Mouse (Mus musculus) B cell, adult (primary cell): ENCODE measurements around the gene Ift20. TPM values are rescaled to one million over a fixed set of nuclear protein-coding genes. Genes with fewer than 3 reads are reported as not detected.

Experiments used
- total RNA-seq: library from RNA; stranded (reverse); gene quantifications from 4 replicates; pipeline ENCODE4 v1.2.4, GENCODE M21; 2023; ENCODE audit not compliant: inconsistent age

Gene Ift20
- total RNA-seq, result 21.9 to 27.7 TPM (median 23.5 TPM) in 4 replicates

DNA sequence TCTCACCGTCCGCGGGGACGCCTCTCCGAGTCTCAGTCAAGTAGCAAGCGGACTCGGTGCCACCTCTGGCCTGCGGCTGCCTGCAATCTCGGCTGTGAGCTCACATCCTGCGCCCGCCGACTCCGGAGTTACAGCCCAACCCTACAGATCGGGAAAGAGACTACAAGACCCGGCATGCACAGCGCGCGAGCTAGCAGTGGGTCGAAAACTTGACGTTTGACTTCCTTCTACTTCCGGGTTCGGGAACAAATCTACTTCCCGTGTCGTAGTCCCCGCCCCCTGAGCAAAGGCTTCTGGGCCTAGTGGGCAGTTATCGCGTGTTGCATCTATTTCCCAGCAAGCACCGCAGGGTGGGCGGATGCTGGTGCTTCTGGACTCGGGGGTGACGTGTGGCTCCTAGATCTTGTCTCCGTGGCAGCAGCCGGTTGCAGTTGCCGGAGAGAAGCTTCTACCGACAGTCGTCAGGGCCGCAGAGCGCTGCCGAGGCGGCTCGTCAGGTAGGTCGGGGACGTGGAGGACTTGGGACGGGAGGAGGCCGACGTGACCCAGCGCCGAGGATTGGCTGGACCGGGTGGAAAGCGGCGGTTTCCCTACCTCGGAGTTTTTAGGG, at the start of gene Ift20, which contains the start of gene Tnfaip1:
Ift20 (plus strand) TSS at position 282 of the 610 bp plus-strand sequence.
Tnfaip1 (minus strand) TSS at position 253 of the 610 bp plus-strand sequence.

DNA sequence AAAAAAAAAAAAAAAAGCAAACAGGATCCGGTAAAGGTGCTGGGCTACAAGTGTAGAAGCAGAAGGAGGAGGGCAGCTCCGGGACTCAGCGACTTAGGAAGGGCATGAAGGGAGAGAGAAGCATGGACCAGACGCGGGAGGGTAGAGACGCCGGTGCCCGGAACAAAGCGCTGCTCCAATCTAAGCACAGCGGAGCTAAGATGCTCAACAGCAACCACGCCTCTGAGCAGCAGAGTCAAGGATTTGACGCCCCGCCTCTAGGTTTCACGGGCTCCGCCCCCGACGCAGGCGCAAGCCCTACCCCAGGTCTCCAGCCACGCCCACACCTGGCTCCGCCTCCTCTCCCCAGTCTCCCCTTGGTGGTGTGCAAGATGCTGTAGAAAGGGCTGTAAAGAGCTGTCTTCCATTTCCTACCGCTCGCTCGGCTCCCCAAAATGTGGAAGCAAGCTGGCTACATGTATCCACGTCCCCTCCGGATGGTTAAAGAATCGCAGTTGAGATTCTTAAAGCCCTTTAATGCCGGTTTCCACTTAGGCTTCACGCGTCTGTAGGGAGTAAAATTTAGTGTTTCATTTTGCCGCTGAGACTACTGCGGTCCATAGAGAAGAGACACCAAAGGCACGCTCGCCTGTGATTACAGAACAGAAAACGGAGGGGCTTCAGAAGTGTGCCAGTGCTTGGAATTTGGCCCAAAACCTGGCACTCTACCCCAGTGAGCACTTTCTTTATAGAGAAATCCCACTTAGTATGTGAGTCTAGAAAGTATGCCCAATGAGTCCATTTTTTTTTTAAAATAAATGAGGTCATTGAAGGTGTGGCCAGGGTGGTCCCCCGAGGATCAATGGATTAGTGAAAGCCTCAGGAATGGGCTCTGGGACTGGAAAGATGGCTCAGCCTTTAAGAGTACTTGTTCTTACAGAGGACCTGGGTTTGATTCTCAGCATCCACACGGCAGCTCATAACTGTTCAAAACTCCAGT, 38.3 kb upstream of the Ift20 start, which contains the start of gene Sarm1:
Sarm1 (minus strand) TSS at position 211 of the 979 bp plus-strand sequence.

DNA sequence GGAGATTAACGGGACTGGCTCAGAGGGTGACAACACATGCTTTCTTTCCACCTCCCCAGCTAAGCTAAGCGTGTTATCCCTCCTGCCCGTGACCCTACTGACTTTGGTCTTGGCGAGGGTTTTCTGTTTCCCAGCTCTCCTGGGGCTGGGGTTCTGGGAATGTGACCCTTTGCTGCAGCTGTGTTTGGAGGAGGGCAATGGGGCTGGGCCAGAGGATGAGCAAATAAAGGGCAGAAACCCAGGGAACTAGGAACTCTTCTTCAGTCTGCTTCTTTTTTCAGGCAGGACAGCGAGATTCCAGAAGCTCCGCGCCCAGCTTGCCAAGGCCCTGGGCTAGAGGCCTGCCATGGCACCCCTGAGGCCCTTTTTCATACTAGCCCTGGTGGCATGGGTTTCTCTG, 37.2 kb upstream of the Ift20 start, which contains the start of gene Vtn:
Vtn (plus strand) TSS at position 88 of the 400 bp plus-strand sequence.

DNA sequence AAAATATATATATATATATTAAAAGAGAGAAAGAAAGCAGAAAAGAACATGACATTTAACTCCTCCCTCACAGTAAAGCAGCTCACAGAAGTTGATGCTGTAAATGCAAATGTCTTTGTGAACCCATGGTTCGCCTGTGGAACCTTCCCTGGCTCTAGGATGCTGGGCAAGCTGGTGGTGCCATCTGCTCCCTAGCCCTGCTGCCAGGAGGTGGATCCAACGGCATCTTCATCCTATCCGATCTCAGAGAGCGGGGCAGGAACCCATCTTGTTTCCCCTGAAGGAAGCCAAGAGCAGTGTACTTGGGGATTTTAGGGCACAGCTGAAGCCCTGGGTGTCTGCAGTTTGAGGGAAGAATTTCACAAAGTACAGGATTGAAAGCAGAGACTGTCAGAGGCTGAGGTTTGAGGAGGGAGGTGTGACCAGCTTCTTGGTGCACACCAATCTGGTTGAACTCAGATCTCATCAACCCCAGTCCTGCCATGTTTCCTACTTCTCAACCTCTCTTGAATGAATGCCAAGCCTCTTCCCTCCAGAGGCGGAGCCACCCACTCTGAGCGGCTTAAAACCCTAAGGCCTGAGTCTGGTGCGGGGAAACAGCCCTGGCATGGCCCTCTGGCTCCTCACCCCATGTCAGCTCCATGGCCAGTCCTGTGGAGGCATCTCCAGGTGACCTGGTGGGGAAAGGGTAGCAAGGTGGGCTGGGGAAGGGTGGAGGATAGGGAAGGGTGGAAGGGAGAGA, 33.1 kb upstream of the Ift20 start, which contains the start of gene Sebox:
Sebox (plus strand) TSS at position 539 of the 742 bp plus-strand sequence.

DNA sequence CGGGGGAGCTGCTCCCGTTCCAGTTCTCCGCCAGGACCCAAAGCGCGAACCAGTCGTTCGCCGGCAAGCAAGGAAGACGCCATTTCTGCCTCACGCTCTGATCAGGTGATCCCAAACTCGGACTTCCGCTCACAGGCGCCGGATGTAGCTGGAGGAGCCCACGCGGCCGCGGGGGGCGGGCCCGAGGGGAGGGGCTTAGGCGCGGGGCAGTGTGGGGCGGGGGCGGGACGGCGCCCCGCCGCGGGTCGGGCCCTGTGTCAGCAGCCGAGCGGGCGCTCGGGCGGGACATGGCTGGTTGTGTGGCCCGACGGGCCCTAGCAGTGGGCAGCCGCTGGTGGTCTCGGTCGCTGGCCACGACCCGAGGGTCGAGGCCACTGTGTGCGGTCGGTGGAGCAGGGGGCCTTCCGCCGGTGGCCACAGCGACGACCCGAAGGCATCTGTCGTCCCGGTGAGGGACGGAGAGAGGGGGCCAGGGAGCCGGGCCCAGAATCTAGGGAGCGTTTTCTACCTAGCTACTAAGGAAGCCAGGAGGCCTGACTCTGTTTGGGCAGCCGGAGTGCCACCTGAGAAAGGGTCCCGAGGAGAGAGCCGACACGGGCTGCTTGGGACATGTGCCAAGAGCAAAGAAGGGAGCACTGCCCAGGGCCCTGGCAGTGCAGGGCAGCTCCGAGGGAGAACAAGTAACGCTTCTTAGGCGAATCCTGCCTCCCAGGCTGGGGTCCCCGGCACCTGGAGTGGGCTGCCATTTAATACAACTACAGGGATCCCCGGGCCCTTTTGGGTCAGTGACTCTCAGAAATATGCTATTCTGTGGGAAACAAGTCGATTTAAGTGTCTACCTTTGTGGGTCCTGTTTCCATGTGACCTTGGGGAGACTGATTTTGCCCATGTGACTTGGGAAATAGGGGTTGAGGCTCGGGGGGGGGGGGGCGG, 23.9 kb upstream of the Ift20 start, which contains the start of the genes Tmem199 and Poldip2:
Tmem199 (minus strand) TSS at position 148 of the 933 bp plus-strand sequence.
Poldip2 (plus strand) TSS at position 169 of the 933 bp plus-strand sequence.

DNA sequence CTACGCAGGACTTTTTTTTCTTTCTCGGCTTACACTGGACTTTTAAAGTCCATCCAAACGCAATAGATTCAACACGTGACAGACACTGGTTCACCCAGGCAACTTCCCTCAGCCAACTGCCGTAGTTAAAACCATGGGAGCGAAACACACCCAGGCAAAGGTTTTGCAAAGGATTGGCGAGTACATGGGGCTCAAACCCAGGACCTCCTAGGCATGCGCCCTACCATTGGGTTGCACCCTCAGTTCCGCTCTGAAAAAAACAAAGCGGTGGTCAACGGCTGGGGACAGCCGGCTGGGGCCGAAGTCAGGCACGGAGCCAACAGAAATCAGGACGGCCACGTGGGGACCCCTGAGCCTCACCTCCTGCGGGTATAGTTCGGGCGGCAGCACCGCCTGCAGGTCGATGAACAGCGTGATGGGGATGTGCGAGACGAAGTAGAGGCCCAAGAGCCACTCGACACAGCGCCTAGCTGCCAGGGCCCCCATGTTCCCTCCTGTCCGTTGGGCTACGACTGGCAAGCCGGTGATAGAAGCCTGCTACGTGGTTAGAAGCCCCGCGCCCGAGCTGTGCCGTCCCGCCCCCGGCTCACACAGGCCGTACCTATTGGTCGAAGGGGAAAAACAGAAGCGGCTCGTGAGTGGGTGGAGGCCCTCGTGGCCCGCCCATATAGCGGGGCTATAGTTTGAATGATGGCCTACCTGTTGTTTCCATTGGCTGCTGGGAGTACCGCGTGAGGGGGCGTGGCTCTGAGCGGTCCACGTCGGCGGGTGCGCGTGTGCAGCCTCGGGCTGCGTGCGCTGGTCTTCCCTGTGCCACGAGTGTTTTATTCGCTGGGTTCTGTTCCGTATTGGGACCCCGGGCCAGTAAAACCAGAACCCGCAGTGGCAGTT, 14.3 kb downstream of the Ift20 start, which contains the start of gene Tmem97:
Tmem97 (minus strand) TSS at position 610 of the 891 bp plus-strand sequence.

Other genes starting within 250 kb of the Ift20 start
- gene BC030499, start 245.5 kb upstream of the Ift20 start, total RNA-seq, result 1.3 to 2.3 TPM (median 2.0 TPM) in 4 replicates
- 2.5 to 6.3 TPM (median 4.3 TPM) in 4 replicates for gene Spag5, start 234.8 kb upstream of the Ift20 start, total RNA-seq
- 34.3 to 36.6 TPM (median 35.0 TPM) in 4 replicates for gene Aldoc, start 213.4 kb upstream of the Ift20 start, total RNA-seq
- gene Pigs, start 207.9 kb upstream of the Ift20 start, total RNA-seq, result 53.8 to 62.9 TPM (median 56.3 TPM) in 4 replicates
- 55.4 to 61.9 TPM (median 57.2 TPM) in 4 replicates for gene Unc119, start 192.9 kb upstream of the Ift20 start, total RNA-seq
- gene Foxn1, start 149.8 kb upstream of the Ift20 start, total RNA-seq, result not detected in 4 replicates
- gene Slc13a2, start 114.1 kb upstream of the Ift20 start, total RNA-seq, result not detected in 4 replicates
- 0.36 to 2.1 TPM (median 0.70 TPM) in 4 replicates for gene Slc46a1, start 70.7 kb upstream of the Ift20 start, total RNA-seq
- 2.1 to 2.7 TPM (median 2.3 TPM) in 4 replicates for gene Sarm1, start 38.6 kb upstream of the Ift20 start, total RNA-seq
- gene Vtn, start 37.3 kb upstream of the Ift20 start, total RNA-seq, result not detected in 4 replicates
- not detected in 4 replicates for gene Sebox, start 32.9 kb upstream of the Ift20 start, total RNA-seq
- gene Tmem199, start 24.2 kb upstream of the Ift20 start, total RNA-seq, result 34.4 to 42.9 TPM (median 41.0 TPM) in 4 replicates
- 30.4 to 43.1 TPM (median 39.2 TPM) in 4 replicates for gene Poldip2, start 24.2 kb upstream of the Ift20 start, total RNA-seq
- gene Tnfaip1, start within 50 bp of the Ift20 start, total RNA-seq, result 15.2 to 18.9 TPM (median 15.9 TPM) in 4 replicates
- gene Tmem97, start 14.4 kb downstream of the Ift20 start, total RNA-seq, result 3.6 to 6.5 TPM (median 5.7 TPM) in 4 replicates
- gene Nlk, start 161.0 kb downstream of the Ift20 start, total RNA-seq, result 21.5 to 23.5 TPM (median 22.7 TPM) in 4 replicates
- gene Ccnq, start 215.4 kb downstream of the Ift20 start, total RNA-seq, result 10.6 to 15.6 TPM (median 13.4 TPM) in 4 replicates